Mouse (Mus musculus) bone marrow macrophage, adult 2 months (primary cell): Measurements from ENCODE around the gene Katna1.

Source experiments
- CTCF ChIP-seq: IDR thresholded peaks from 2 replicates; pipeline ENCODE4 v1.5.1; 2012; ENCODE audit warnings: low read depth, mild to moderate bottlenecking, low read length, moderate library complexity
- POLR2A ChIP-seq: IDR thresholded peaks from 2 replicates; pipeline ENCODE4 v1.6.1; 2012; ENCODE audit warnings: mild to moderate bottlenecking, low read depth, low read length, borderline replicate concordance

- TF ChIP-seq POLR2A (no peak), CTCF (no peak)
Observed at GRCm38 (mm10) chr10:7748752-7749151, 23.0 kb downstream of the Katna1 start.
